Mouse (Mus musculus): ENCODE results near the gene Crtac1. TPM values are rescaled to one million over a fixed set of nuclear protein-coding genes. Genes with fewer than 3 reads are reported as not detected.

Gene Crtac1
- polyA plus RNA-seq, 1 experiment from 2014 or later = 4.0 TPM

GRCm38 (mm10) chr19:42317648-42318425 is 113.7 kb downstream of the Crtac1 start:
- H3K4me1 ChIP-seq (replicated peaks; ENCODE audit: control insufficient read depth, insufficient read depth, low read length) = peaks cover 5% of the 10 kb centered on the region
- H3K36me3 ChIP-seq (ENCODE audit: control insufficient read depth, insufficient read depth, low read length) = no peaks in the 10 kb centered on the region
- no peak for ATAC-seq (replicated peaks; ENCODE audit: low FRiP score)
- no peak overlapping the region for H3K27ac ChIP-seq (ENCODE audit: low read depth, low read length)
- H3K9ac ChIP-seq (ENCODE audit: low read length) = no peak overlapping the region
- no peak overlapping the region for H3K4me2 ChIP-seq (ENCODE audit: low read depth, low read length, severe bottlenecking)
- H3K4me3 ChIP-seq (ENCODE audit: low read depth, low read length) = no peak overlapping the region
- H3K9me3 ChIP-seq (ENCODE audit: control insufficient read depth, low read length) = no peaks in the 10 kb centered on the region
- 64% methylated on average over 18 of the region's 18 CpGs for WGBS
- no peak for DNase-seq (ENCODE audit: low spot score)
- H3K27me3 ChIP-seq (ENCODE audit: control insufficient read depth, insufficient read depth, low read length) = no peaks in the 10 kb centered on the region

GRCm38 (mm10) chr19:42316998-42317397 is 114.6 kb downstream of the Crtac1 start:
- ATAC-seq (replicated peaks; ENCODE audit: low FRiP score) (no peak), DNase-seq (ENCODE audit: low spot score) (no peak)
- no peak overlapping the region for H3K27ac ChIP-seq (ENCODE audit: low read depth, low read length)
- H3K4me3 ChIP-seq (ENCODE audit: low read depth, low read length) = no peak overlapping the region
- H3K9me3 ChIP-seq (ENCODE audit: control insufficient read depth, low read length) = no peaks in the 10 kb centered on the region
- 67% methylated on average over 8 of the region's 8 CpGs for WGBS
- no peak overlapping the region for H3K4me2 ChIP-seq (ENCODE audit: low read depth, low read length, severe bottlenecking)
- H3K36me3 ChIP-seq (ENCODE audit: control insufficient read depth, insufficient read depth, low read length) = no peaks in the 10 kb centered on the region
- no peak overlapping the region for H3K9ac ChIP-seq (ENCODE audit: low read length)
- peaks cover 5% of the 10 kb centered on the region for H3K4me1 ChIP-seq (replicated peaks; ENCODE audit: control insufficient read depth, insufficient read depth, low read length)
- no peaks in the 10 kb centered on the region for H3K27me3 ChIP-seq (ENCODE audit: control insufficient read depth, insufficient read depth, low read length)

GRCm38 (mm10) chr19:42316525-42316924 is 115.1 kb downstream of the Crtac1 start:
- no peak overlapping the region for H3K4me2 ChIP-seq (ENCODE audit: low read depth, low read length, severe bottlenecking)
- no peaks in the 10 kb centered on the region for H3K27me3 ChIP-seq (ENCODE audit: control insufficient read depth, insufficient read depth, low read length)
- no peaks in the 10 kb centered on the region for H3K36me3 ChIP-seq (ENCODE audit: control insufficient read depth, insufficient read depth, low read length)
- no peak overlapping the region for H3K27ac ChIP-seq (ENCODE audit: low read depth, low read length)
- H3K4me1 ChIP-seq (replicated peaks; ENCODE audit: control insufficient read depth, insufficient read depth, low read length) = peaks cover 5% of the 10 kb centered on the region
- 88% methylated on average over 2 of the region's 2 CpGs for WGBS
- no peak overlapping the region for H3K9ac ChIP-seq (ENCODE audit: low read length)
- H3K4me3 ChIP-seq (ENCODE audit: low read depth, low read length) = no peak overlapping the region
- ATAC-seq (replicated peaks; ENCODE audit: low FRiP score) (no peak), DNase-seq (ENCODE audit: low spot score) (no peak)
- no peaks in the 10 kb centered on the region for H3K9me3 ChIP-seq (ENCODE audit: control insufficient read depth, low read length)

- Histone ChIP-seq H3K27ac (ENCODE audit: low read depth, low read length) (no peak overlapping the region), H3K4me2 (ENCODE audit: low read depth, low read length, severe bottlenecking) (no peak overlapping the region), H3K4me3 (ENCODE audit: low read depth, low read length) (no peak overlapping the region), H3K36me3 (ENCODE audit: control insufficient read depth, insufficient read depth, low read length) (no peaks in the 10 kb centered on the region), H3K9me3 (ENCODE audit: control insufficient read depth, low read length) (no peaks in the 10 kb centered on the region), H3K27me3 (ENCODE audit: control insufficient read depth, insufficient read depth, low read length) (no peaks in the 10 kb centered on the region), H3K9ac (ENCODE audit: low read length) (no peak overlapping the region), H3K4me1 (replicated peaks; ENCODE audit: control insufficient read depth, insufficient read depth, low read length) (peaks cover 5% of the 10 kb centered on the region)
- DNase-seq (ENCODE audit: low spot score) = peak; percentile 90
- WGBS = 7% methylated on average over 1 of the region's 1 CpGs
- ATAC-seq (replicated peaks; ENCODE audit: low FRiP score) = peak; percentile 72
Observed at GRCm38 (mm10) chr19:42315914-42316313, 115.7 kb downstream of the Crtac1 start.

- Histone ChIP-seq H3K36me3 (ENCODE audit: control insufficient read depth, insufficient read depth, low read length) (no peaks in the 10 kb centered on the region), H3K27me3 (ENCODE audit: control insufficient read depth, insufficient read depth, low read length) (no peaks in the 10 kb centered on the region), H3K9ac (ENCODE audit: low read length) (no peak overlapping the region), H3K9me3 (ENCODE audit: control insufficient read depth, low read length) (no peaks in the 10 kb centered on the region), H3K4me2 (ENCODE audit: low read depth, low read length, severe bottlenecking) (no peak overlapping the region), H3K4me3 (ENCODE audit: low read depth, low read length) (no peak overlapping the region), H3K4me1 (replicated peaks; ENCODE audit: control insufficient read depth, insufficient read depth, low read length) (peaks cover 5% of the 10 kb centered on the region), H3K27ac (ENCODE audit: low read depth, low read length) (no peak overlapping the region)
- DNase-seq (ENCODE audit: low spot score) (no peak), ATAC-seq (replicated peaks; ENCODE audit: low FRiP score) (0 out of 2 replicates have a peak, but pooled peaks have one; percentile 4)
- WGBS = 81% methylated on average over 6 of the region's 6 CpGs
Observed at GRCm38 (mm10) chr19:42315070-42315679, 116.4 kb downstream of the Crtac1 start.

GRCm38 (mm10) chr19:42312191-42312590 is 119.4 kb downstream of the Crtac1 start:
- H3K4me2 ChIP-seq (ENCODE audit: low read depth, low read length, severe bottlenecking) = no peak overlapping the region
- H3K36me3 ChIP-seq (ENCODE audit: control insufficient read depth, insufficient read depth, low read length) = no peaks in the 10 kb centered on the region
- DNase-seq (ENCODE audit: low spot score) = no peak
- no peak overlapping the region for H3K27ac ChIP-seq (ENCODE audit: low read depth, low read length)
- no peak overlapping the region for H3K9ac ChIP-seq (ENCODE audit: low read length)
- H3K9me3 ChIP-seq (ENCODE audit: control insufficient read depth, low read length) = no peaks in the 10 kb centered on the region
- H3K4me1 ChIP-seq (replicated peaks; ENCODE audit: control insufficient read depth, insufficient read depth, low read length) = peaks cover 5% of the 10 kb centered on the region
- 67% methylated on average over 3 of the region's 3 CpGs for WGBS
- H3K4me3 ChIP-seq (ENCODE audit: low read depth, low read length) = no peak overlapping the region
- no peak for ATAC-seq (replicated peaks; ENCODE audit: low FRiP score)
- H3K27me3 ChIP-seq (ENCODE audit: control insufficient read depth, insufficient read depth, low read length) = no peaks in the 10 kb centered on the region

- WGBS = 63% methylated on average over 2 of the region's 2 CpGs
- Histone ChIP-seq H3K4me3 (ENCODE audit: low read depth, low read length) (no peak overlapping the region), H3K36me3 (ENCODE audit: control insufficient read depth, insufficient read depth, low read length) (no peaks in the 10 kb centered on the region), H3K4me1 (replicated peaks; ENCODE audit: control insufficient read depth, insufficient read depth, low read length) (peaks cover 8% of the 10 kb centered on the region), H3K9me3 (ENCODE audit: control insufficient read depth, low read length) (no peaks in the 10 kb centered on the region), H3K27ac (ENCODE audit: low read depth, low read length) (no peak overlapping the region), H3K27me3 (ENCODE audit: control insufficient read depth, insufficient read depth, low read length) (no peaks in the 10 kb centered on the region), H3K9ac (ENCODE audit: low read length) (no peak overlapping the region), H3K4me2 (ENCODE audit: low read depth, low read length, severe bottlenecking) (no peak overlapping the region)
- DNase-seq (ENCODE audit: low spot score) (no peak), ATAC-seq (replicated peaks; ENCODE audit: low FRiP score) (no peak)
Observed at GRCm38 (mm10) chr19:42311332-42311731, 120.3 kb downstream of the Crtac1 start.

- no peak overlapping the region for H3K4me3 ChIP-seq (ENCODE audit: low read depth, low read length)
- H3K36me3 ChIP-seq (ENCODE audit: control insufficient read depth, insufficient read depth, low read length) = no peaks in the 10 kb centered on the region
- peaks cover 10% of the 10 kb centered on the region for H3K4me1 ChIP-seq (replicated peaks; ENCODE audit: control insufficient read depth, insufficient read depth, low read length)
- H3K27ac ChIP-seq (ENCODE audit: low read depth, low read length) = no peak overlapping the region
- H3K9ac ChIP-seq (ENCODE audit: low read length) = no peak overlapping the region
- H3K27me3 ChIP-seq (ENCODE audit: control insufficient read depth, insufficient read depth, low read length) = no peaks in the 10 kb centered on the region
- WGBS = 84% methylated on average over 12 of the region's 12 CpGs
- H3K9me3 ChIP-seq (ENCODE audit: control insufficient read depth, low read length) = no peaks in the 10 kb centered on the region
- ATAC-seq (replicated peaks; ENCODE audit: low FRiP score) (no peak), DNase-seq (ENCODE audit: low spot score) (no peak)
- H3K4me2 ChIP-seq (ENCODE audit: low read depth, low read length, severe bottlenecking) = no peak overlapping the region
Observed at GRCm38 (mm10) chr19:42308931-42309330, 122.7 kb downstream of the Crtac1 start.
